Mouse (Mus musculus) bone marrow macrophage, adult 2 months (primary cell): ENCODE results near the gene Plekhh1.

Source experiments
- CTCF ChIP-seq: IDR thresholded peaks from 2 replicates; pipeline ENCODE4 v1.5.1; 2012; ENCODE audit warnings: low read depth, mild to moderate bottlenecking, low read length, moderate library complexity
- POLR2A ChIP-seq: IDR thresholded peaks from 2 replicates; pipeline ENCODE4 v1.6.1; 2012; ENCODE audit warnings: mild to moderate bottlenecking, low read depth, low read length, borderline replicate concordance

DNA sequence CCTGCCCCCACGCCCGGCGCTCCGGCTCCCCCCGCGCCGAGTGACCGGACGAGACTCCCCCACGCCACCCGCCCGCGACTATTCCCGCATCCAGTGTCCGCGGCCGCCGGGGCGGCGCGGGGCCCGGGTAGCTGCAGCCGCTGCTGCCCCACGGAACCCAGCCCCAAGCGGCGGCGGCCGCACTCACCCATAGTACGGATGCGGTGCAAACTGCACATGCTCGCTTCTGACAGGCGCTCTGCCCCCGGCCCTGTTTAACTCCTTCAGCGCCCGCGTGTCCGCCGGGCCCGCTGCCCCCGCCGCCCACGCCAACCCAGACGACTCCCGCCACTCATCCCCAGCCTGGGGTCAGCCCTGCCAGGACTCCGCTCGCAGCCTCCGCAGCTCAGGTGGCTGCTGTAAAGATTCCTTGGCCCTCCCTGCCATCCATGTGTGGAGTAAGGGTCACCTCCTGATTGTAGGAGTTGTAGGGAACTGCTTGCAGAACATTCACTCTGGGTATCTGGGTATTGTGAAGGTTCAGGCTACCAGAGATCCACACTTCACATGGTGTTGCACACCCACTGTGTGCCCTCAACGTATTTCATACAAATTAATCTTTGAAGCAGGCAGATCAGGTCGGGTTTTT is 21.7 kb upstream of the Plekhh1 start, which contains the start of gene Tmem229b:
- no peak for TF ChIP-seq POLR2A
- TF ChIP-seq CTCF, result no peak
